Mouse (Mus musculus) MEL (cell line): ENCODE results near the gene Ikzf3.

Experiments used
- CTCF ChIP-seq, 3 experiments: IDR thresholded peaks in 2 of 3; conservative IDR thresholded peaks in 1 of 3; 2 replicates each; pipeline ENCODE4 v1.5.1; 2011 to 2012; ENCODE audit warnings: low read length in 3 of 3, low read depth in 2 of 3, mild to moderate bottlenecking in 2 of 3, improper control_type of control experiment in 1 of 3, inconsistent platforms in 1 of 3, mixed read lengths in 1 of 3, moderate library complexity in 1 of 3; ENCODE audit not compliant: control insufficient read depth in 1 of 3, insufficient read depth in 1 of 3, poor library complexity in 1 of 3, severe bottlenecking in 1 of 3
- ELF1 ChIP-seq: IDR thresholded peaks from 2 replicates; pipeline ENCODE4 v1.6.1; 2014; ENCODE audit warnings: low read depth, mild to moderate bottlenecking, inconsistent platforms, low read length, improper control_type of control experiment, moderate library complexity
- HCFC1 ChIP-seq: IDR thresholded peaks from 2 replicates; pipeline ENCODE4 v1.6.1; 2012; ENCODE audit warnings: low read depth, mild to moderate bottlenecking, inconsistent platforms, low read length, improper control_type of control experiment, moderate library complexity
- JUND ChIP-seq: IDR thresholded peaks from 2 replicates; pipeline ENCODE4 v1.6.1; 2011; ENCODE audit warnings: low read depth, mild to moderate bottlenecking, improper control_type of control experiment, low read length
- KAT2A ChIP-seq: conservative IDR thresholded peaks from 2 replicates; pipeline ENCODE4 v1.6.1; 2012; ENCODE audit warnings: low read depth, low read length, improper control_type of control experiment, inconsistent platforms
- MAZ ChIP-seq: IDR thresholded peaks from 2 replicates; pipeline ENCODE4 v1.6.1; 2012; ENCODE audit warnings: low read depth, mild to moderate bottlenecking, inconsistent platforms, low read length, improper control_type of control experiment
- MXI1 ChIP-seq: IDR thresholded peaks from 2 replicates; pipeline ENCODE4 v1.6.1; 2011; ENCODE audit warnings: mild to moderate bottlenecking, low read depth, low read length, improper control_type of control experiment
- NELFE ChIP-seq: IDR thresholded peaks from 2 replicates; pipeline ENCODE4 v1.6.1; 2011; ENCODE audit warnings: low read depth, low read length, improper control_type of control experiment
- POLR2A ChIP-seq, 2 experiments: IDR thresholded peaks; 2 replicates each; pipeline ENCODE4 v1.6.1; 2011 to 2012; ENCODE audit warnings: low read length in 2 of 2, mild to moderate bottlenecking in 2 of 2, control low read depth in 1 of 2, improper control_type of control experiment in 1 of 2, low read depth in 1 of 2, moderate library complexity in 1 of 2; ENCODE audit not compliant: control insufficient read depth in 1 of 2, insufficient read depth in 1 of 2, poor library complexity in 1 of 2
- POLR2AphosphoS2 ChIP-seq: IDR thresholded peaks from 2 replicates; pipeline ENCODE4 v1.6.1; 2011; ENCODE audit warnings: low read length, improper control_type of control experiment
- SIN3A ChIP-seq: IDR thresholded peaks from 2 replicates; pipeline ENCODE4 v1.6.1; 2012; ENCODE audit warnings: low read length, improper control_type of control experiment, inconsistent platforms
- USF1 ChIP-seq: IDR thresholded peaks from 2 replicates; pipeline ENCODE4 v1.6.1; 2014; ENCODE audit warnings: low read depth, mild to moderate bottlenecking, inconsistent platforms, low read length, improper control_type of control experiment, moderate library complexity
- USF2 ChIP-seq, 2 experiments: IDR thresholded peaks; 2 replicates each; pipeline ENCODE4 v1.6.1; 2011 to 2012; ENCODE audit warnings: improper control_type of control experiment in 2 of 2, low read length in 2 of 2, borderline replicate concordance in 1 of 2, inconsistent platforms in 1 of 2, low read depth in 1 of 2, mild to moderate bottlenecking in 1 of 2; ENCODE audit not compliant: insufficient read depth in 1 of 2

GRCm38 (mm10) chr11:98584146-98584545 is 38.3 kb upstream of the Ikzf3 start:
- TF ChIP-seq SIN3A (no peak), USF2 (IDR thresholded peaks at IDR 0.05; ENCODE audit: borderline replicate concordance in 1 of 2, insufficient read depth in 1 of 2, low read depth in 1 of 2, low read length in 2 of 2) (no peak), CTCF (IDR thresholded peaks at IDR 0.05 in 2 of 3, conservative IDR thresholded peaks at IDR 0.05 in 1 of 3; ENCODE audit: control insufficient read depth in 1 of 3, insufficient read depth in 1 of 3, low read depth in 2 of 3, low read length in 3 of 3, poor library complexity in 1 of 3, severe bottlenecking in 1 of 3) (no peak), JUND (no peak), NELFE (no peak), MXI1 (no peak), USF1 (no peak), HCFC1 (no peak), POLR2A (IDR thresholded peaks at IDR 0.05; ENCODE audit: control insufficient read depth in 1 of 2, insufficient read depth in 1 of 2, low read depth in 1 of 2, low read length in 2 of 2, poor library complexity in 1 of 2) (no peak), MAZ (no peak), POLR2AphosphoS2 (no peak), KAT2A (no peak), ELF1 (no peak)
